In the genomic region with DNA sequence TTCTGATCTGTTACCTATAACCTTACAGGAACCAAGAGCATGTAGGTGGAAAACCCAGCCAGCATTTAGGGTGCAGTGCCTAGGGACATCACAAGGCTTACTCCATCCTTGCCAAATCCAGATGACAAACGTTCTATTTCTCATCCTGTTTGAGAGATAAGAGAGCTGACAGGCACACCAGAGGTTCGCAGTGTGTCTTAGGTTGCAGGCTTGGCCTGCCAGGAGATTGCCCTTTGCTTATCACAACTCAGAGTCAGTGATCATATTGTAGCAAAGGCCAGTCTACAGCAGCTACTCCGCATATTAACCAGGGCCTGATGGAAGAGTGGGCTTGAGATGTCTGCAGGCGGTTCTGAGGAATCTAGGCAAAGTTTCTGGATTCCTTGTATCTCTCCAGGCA, we compare ENCODE assay signal across 26 mouse cellular contexts.
DNase-seq lines count a peak whose midpoint lies in the region; ATAC-seq lines count a peak whose summit lies in the region.
"Had no signal": no experiment of that assay in that cellular context is flagged by ENCODE, and none has a peak within 500 bp of the region (broad histone marks: within the 10 kb centered on the region; RNA-seq: fewer than 3 reads in every experiment).

No protein-coding gene starts in this region.

- H3K4me3 ChIP-seq in heart, embryonic 12.5 days: no peak overlapping the region
- H3K4me3 ChIP-seq: embryonic facial prominence, embryonic 12.5 days; embryonic facial prominence, embryonic 15.5 days; gastrocnemius, adult 2 months; heart, embryonic 13.5 days; hindbrain, embryonic 10.5 days; hindbrain, embryonic 13.5 days had no signal

- no peaks in the 10 kb centered on the region for H3K27me3 ChIP-seq in heart, embryonic 12.5 days (replicated peaks)
- H3K27me3 ChIP-seq: embryonic facial prominence, embryonic 12.5 days; embryonic facial prominence, embryonic 15.5 days; heart, embryonic 13.5 days; hindbrain, embryonic 13.5 days had no signal

- H3K36me3 ChIP-seq in heart, embryonic 12.5 days: no peaks in the 10 kb centered on the region
- H3K36me3 ChIP-seq: embryonic facial prominence, embryonic 12.5 days; embryonic facial prominence, embryonic 15.5 days; heart, embryonic 13.5 days; hindbrain, embryonic 10.5 days; hindbrain, embryonic 13.5 days had no signal

- no peak for ATAC-seq in heart, embryonic 12.5 days (ENCODE audit: insufficient number of reproducible peaks, low FRiP score)
- ATAC-seq: CD4-positive, CD25-positive, alpha-beta regulatory T cell, adult 4 months; forebrain, embryonic 14.5 days; forebrain, postnatal 0 days; hindbrain, postnatal 0 days; inflammation-experienced regulatory T-cells, adult 6 months had no signal

- no peaks in the 10 kb centered on the region for H3K4me1 ChIP-seq in heart, embryonic 12.5 days (replicated peaks)
- H3K4me1 ChIP-seq: embryonic facial prominence, embryonic 12.5 days; heart, embryonic 13.5 days had no signal

- no peak overlapping the region for H3K9ac ChIP-seq in heart, embryonic 12.5 days
- H3K9ac ChIP-seq: embryonic facial prominence, embryonic 12.5 days; embryonic facial prominence, embryonic 15.5 days; forebrain, postnatal 0 days; heart, embryonic 13.5 days; hindbrain, embryonic 13.5 days had no signal

- WGBS in heart, embryonic 12.5 days: 35% methylated on average over 4 of the region's 4 CpGs

- peak; percentile 9 to 15 for DNase-seq in heart, adult 18-20 months
- DNase-seq in adrenal gland, adult 18-20 months (ENCODE audit: low spot score in 2 of 2): peak; percentile 3 to 19
- DNase-seq in adrenal gland, adult 2 months: peak; percentile 53
- DNase-seq in adrenal gland, postnatal 14 days: peak; percentile 25
- no peak for DNase-seq in spleen, postnatal 10 days (ENCODE audit: low spot score in 2 of 2)
- DNase-seq in layer of hippocampus, adult 9-10 months (ENCODE audit: low spot score): no peak
- no peak for DNase-seq in natural killer cell, adult 2 months (ENCODE audit: low spot score in 2 of 2)
- DNase-seq: cerebellum, adult 11 months; cerebellum, adult 2 months; cerebellum, adult 9-11 months; cerebellum, postnatal 25 days; forebrain, postnatal 0 days; gastrocnemius, adult 2 months; gastrocnemius, postnatal 14 days; kidney, adult 11 months; kidney, adult 8-10 months had no signal

- H3K9me3 ChIP-seq in heart, embryonic 12.5 days (replicated peaks): no peaks in the 10 kb centered on the region
- H3K9me3 ChIP-seq: embryonic facial prominence, embryonic 12.5 days; embryonic facial prominence, embryonic 15.5 days; heart, embryonic 13.5 days; hindbrain, embryonic 10.5 days; hindbrain, embryonic 13.5 days had no signal

- no peak overlapping the region for H3K4me2 ChIP-seq in heart, embryonic 12.5 days
- H3K4me2 ChIP-seq: embryonic facial prominence, embryonic 12.5 days; embryonic facial prominence, embryonic 15.5 days; heart, embryonic 13.5 days; hindbrain, embryonic 13.5 days had no signal

- H3K27ac ChIP-seq in heart, embryonic 12.5 days (ENCODE audit: poor library complexity, severe bottlenecking): no peak overlapping the region
- H3K27ac ChIP-seq: embryonic facial prominence, embryonic 12.5 days; embryonic facial prominence, embryonic 15.5 days; gastrocnemius, adult 2 months; heart, embryonic 13.5 days; hindbrain, embryonic 10.5 days; hindbrain, embryonic 13.5 days; hindbrain, postnatal 0 days had no signal

Comparison
In these comparisons a context has a peak if more than half of its experiments do, and no peak if none do; other contexts are left out.
1. DNase-seq: peak in heart, adult 18-20 months (2 of 2), adrenal gland, adult 18-20 months (2 of 2), adrenal gland, adult 2 months (single experiment) and adrenal gland, postnatal 14 days (single experiment); none in spleen, postnatal 10 days (0 of 2), layer of hippocampus, adult 9-10 months (single experiment) and natural killer cell, adult 2 months (0 of 2).